Mouse (Mus musculus) right cerebral cortex, postnatal 10 days (tissue): ENCODE measurements at regions not wholly inside any gene's neighbourhood (a gene's known extent, or its start where the extent isn't known, plus 50 kb on each side); places are given as distances from the start of the nearest gene placed in this dataset.
A peak's percentile ranks its signal among the peaks of the same experiment; 100 is the strongest.

Experiments
- DNase-seq, 2 experiments: peaks; one replicate each; pipeline ENCODE4 v3.0.0; 2021; ENCODE audit warnings: low spot score in 2 of 2

GRCm38 (mm10) chr3:38697871-38698270 lies 188.9 kb upstream of the Fat4 start:
- DNase-seq, result no peak

- DNase-seq, result no peak
Observed at GRCm38 (mm10) chr3:38697349-38697748, 189.4 kb upstream of the Fat4 start.

GRCm38 (mm10) chr3:38695836-38696235 lies 190.9 kb upstream of the Fat4 start:
- DNase-seq, result peak; percentile 46 to 58

- DNase-seq, result no peak
Observed at GRCm38 (mm10) chr3:38692768-38693167, 194.0 kb upstream of the Fat4 start.

- no peak for DNase-seq
Observed at GRCm38 (mm10) chr3:38684247-38684991, 199.8 kb upstream of the Ankrd50 start.

GRCm38 (mm10) chr3:38663670-38664494 lies 179.2 kb upstream of the Ankrd50 start:
- DNase-seq, result peak in 1 of 2 experiments; percentile 51

GRCm38 (mm10) chr3:38663023-38663422 lies 178.4 kb upstream of the Ankrd50 start:
- no peak for DNase-seq

- no peak for DNase-seq
Observed at GRCm38 (mm10) chr3:38656790-38657189, 172.1 kb upstream of the Ankrd50 start.

GRCm38 (mm10) chr3:38653928-38654327 lies 169.3 kb upstream of the Ankrd50 start:
- DNase-seq, result no peak

GRCm38 (mm10) chr3:38652985-38653685 lies 168.5 kb upstream of the Ankrd50 start:
- DNase-seq, result no peak

GRCm38 (mm10) chr3:38650176-38650575 lies 165.5 kb upstream of the Ankrd50 start:
- DNase-seq, result no peak

- no peak for DNase-seq
Observed at GRCm38 (mm10) chr3:38648633-38649032, 164.0 kb upstream of the Ankrd50 start.

- DNase-seq, result no peak
Observed at GRCm38 (mm10) chr3:38647737-38648330, 163.2 kb upstream of the Ankrd50 start.

- DNase-seq, result no peak
Observed at GRCm38 (mm10) chr3:38641733-38642132, 157.1 kb upstream of the Ankrd50 start.

GRCm38 (mm10) chr3:38636806-38637205 lies 152.2 kb upstream of the Ankrd50 start:
- no peak for DNase-seq

GRCm38 (mm10) chr3:38633347-38633746 lies 148.7 kb upstream of the Ankrd50 start:
- DNase-seq, result no peak

GRCm38 (mm10) chr3:38625575-38626184 lies 141.0 kb upstream of the Ankrd50 start:
- no peak for DNase-seq

- DNase-seq, result peak in 1 of 2 experiments; percentile 40
Observed at GRCm38 (mm10) chr3:38617989-38618388, 133.3 kb upstream of the Ankrd50 start.

GRCm38 (mm10) chr3:38617217-38617616 lies 132.6 kb upstream of the Ankrd50 start:
- no peak for DNase-seq

GRCm38 (mm10) chr3:38613706-38614105 lies 129.1 kb upstream of the Ankrd50 start:
- DNase-seq, result no peak

- no peak for DNase-seq
Observed at GRCm38 (mm10) chr3:38591531-38591930, 106.9 kb upstream of the Ankrd50 start.
